Mouse (Mus musculus): Measurements from ENCODE around the gene Gbp9.
"Not testable (repeated sequence)": the region's sequence is repeated elsewhere in the genome, so short reads cannot be mapped to it uniquely, and the experiment has no call there.

Gbp9 gene

DNA sequence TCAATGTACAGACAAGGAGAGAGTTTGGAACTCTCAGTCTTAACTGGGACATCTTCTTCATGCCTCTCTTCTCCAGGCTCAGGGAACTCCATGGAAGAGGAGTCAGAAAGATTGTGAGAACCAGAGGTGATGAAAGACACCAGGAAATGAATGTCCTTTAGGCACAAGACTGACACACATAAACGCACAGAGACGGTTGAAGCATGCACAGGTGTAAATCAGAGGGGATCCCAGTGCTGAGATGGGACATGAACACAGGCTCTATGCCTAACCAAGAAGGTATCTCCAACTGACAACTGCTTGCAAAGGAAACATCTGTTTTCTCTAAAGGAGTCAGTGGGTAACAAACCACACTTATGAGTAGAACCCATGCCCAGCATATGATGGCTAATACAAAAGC is 79.1 kb downstream of the Gbp9 start:
- no peak for DNase-seq (ENCODE audit: low spot score in 2 of 2)

DNA sequence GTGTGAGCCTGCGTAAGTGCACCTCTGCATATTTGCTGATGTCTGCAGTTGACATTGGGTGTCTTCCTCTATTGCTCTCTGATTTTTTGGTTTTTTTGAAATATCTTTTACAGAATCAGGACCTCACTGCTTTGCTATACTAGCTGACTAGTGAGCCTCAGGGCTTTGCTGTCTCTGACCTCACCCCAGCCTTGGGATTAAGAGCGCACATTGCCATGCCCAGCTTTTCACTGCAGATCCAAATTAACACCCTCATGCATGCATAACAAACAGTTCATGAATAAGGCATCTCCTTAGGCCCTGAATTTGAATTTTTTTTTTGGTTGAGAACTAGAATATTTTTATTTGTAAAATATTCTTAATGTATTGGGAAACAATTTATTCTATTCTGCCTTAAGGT is 84.1 kb downstream of the Gbp9 start:
- no peak for DNase-seq (ENCODE audit: low spot score in 2 of 2)

DNA sequence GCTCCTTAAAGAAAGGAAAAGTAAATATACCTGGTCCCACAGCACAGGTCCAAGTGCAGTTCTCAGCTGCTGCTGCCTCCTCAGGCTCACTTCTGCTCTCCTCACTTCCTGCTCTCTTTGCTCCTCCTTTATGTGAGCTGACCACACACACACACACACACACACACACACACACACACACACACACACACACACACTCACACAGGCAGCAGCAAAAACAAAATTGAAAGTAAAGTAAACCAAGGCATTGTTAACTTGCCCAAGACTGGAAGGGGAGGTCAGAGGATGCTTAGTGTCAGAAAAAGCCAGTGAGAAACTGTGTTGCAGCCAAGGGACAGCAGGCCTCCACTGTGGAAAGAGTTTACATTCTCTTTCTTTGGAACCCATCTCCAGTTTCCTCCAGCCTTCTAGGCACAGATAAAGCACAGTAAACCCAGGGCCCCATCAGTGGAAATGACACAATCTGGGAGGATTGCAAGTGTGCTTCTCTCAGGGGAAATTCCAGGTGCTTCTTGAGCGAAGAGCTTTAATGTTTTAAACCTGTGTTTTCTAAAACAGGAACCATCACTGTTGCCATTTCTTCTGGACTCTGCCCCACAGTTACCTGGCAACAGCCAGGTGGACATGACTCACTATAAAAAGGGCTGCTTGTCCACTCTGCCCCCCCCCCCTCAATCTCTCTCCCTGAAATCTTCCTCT is 85.7 kb downstream of the Gbp9 start:
- DNase-seq (ENCODE audit: low spot score in 2 of 2), result not testable (repeated sequence)

DNA sequence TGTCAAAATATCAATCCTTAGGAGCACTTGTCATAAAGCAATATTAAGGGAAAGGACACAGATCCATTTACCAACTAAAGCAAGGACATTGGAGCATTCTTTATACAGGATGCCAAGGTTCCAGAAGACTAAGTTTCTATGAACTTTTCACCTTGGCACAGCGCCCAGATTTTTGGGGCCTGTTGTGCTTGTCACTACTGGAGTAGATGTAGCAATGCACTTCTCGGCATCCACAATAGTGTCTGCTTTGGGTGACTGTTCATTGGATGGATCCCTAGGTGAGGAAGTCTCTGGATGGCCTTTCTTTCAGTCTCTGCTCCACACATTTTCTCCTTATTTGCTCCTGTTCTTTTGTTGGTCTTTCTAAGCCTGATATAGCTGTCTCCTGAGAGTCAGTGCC is 107.0 kb downstream of the Gbp9 start:
- DNase-seq (ENCODE audit: low spot score in 2 of 2), result no peak
